Mouse (Mus musculus): Measurements from ENCODE around the gene Gtf2i. TPM values are rescaled to one million over a fixed set of nuclear protein-coding genes. Genes with fewer than 3 reads are reported as not detected.

The Gtf2i gene
- polyA plus RNA-seq, 1 experiment from 2014 or later, result 29.8 TPM

DNA sequence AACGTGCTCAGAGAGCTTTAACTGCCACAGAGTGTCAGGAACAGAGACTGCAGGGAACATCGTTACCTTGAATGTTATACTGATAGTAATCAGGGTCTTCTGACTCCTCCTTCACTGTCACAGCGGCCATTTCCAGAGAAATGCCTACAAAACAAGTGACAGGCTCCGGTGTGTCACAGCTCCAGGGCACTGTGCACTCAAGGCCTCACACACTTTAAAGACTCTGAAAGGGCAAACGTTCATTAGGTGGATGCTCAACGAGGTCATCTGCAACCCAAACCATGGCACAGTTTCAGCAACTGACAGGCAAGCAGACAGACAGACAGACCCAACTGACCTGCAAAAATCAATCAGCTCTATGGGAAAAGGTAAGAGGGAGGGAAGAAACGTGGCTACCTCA is 35.2 kb downstream of the Gtf2i start:
- no peak for ATAC-seq
- Histone ChIP-seq H3K4me2 (ENCODE audit: low read depth, low read length) (no peak overlapping the region), H3K36me3 (replicated peaks; ENCODE audit: insufficient read depth, low read length) (peaks cover 57% of the 10 kb centered on the region), H3K9me3 (ENCODE audit: low read length) (no peaks in the 10 kb centered on the region), H3K27ac (ENCODE audit: low read depth) (no peak overlapping the region), H3K27me3 (ENCODE audit: insufficient read depth, low read length) (no peaks in the 10 kb centered on the region), H3K4me1 (ENCODE audit: insufficient read depth) (no peaks in the 10 kb centered on the region), H3K4me3 (ENCODE audit: low read depth, low read length) (no peak overlapping the region), H3K9ac (replicated peaks) (no peak overlapping the region)
- 77% methylated on average over 7 of the region's 7 CpGs for WGBS (ENCODE audit: insufficient replicate concordance)
- no peak for DNase-seq
- TF ChIP-seq EP300 (IDR thresholded peaks at IDR 0.05; ENCODE audit: low read depth), result no peak
- TF ChIP-seq CTCF (IDR thresholded peaks at IDR 0.05; ENCODE audit: low read depth), result no peak

DNA sequence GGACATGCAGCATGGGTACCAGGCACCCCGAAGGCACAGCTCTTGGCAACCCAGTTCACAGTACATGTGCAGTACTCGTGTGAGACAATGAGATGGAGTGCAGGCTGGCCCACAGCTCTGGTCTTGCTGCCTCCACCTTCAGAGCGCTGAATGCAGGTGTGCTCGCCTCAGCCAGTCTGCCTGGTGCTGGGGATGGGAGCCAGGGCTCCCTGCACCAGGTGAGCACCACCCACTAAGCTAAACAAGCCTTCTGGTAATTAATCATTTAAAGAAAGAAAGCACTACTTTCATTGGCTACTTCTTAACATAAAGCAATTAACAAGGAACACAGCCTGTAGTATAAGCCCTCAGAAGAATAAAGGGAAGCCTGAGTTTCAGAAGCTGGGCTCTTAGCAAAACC is 37.5 kb downstream of the Gtf2i start:
- Histone ChIP-seq H3K27ac (ENCODE audit: low read depth) (no peak overlapping the region), H3K9ac (replicated peaks) (no peak overlapping the region), H3K4me1 (ENCODE audit: insufficient read depth) (no peaks in the 10 kb centered on the region), H3K36me3 (replicated peaks; ENCODE audit: insufficient read depth, low read length) (peaks cover 64% of the 10 kb centered on the region), H3K4me2 (ENCODE audit: low read depth, low read length) (no peak overlapping the region), H3K9me3 (ENCODE audit: low read length) (no peaks in the 10 kb centered on the region), H3K27me3 (ENCODE audit: insufficient read depth, low read length) (no peaks in the 10 kb centered on the region), H3K4me3 (ENCODE audit: low read depth, low read length) (no peak overlapping the region)
- DNase-seq, result no peak
- TF ChIP-seq CTCF (IDR thresholded peaks at IDR 0.05; ENCODE audit: low read depth), result no peak
- no peak for TF ChIP-seq EP300 (IDR thresholded peaks at IDR 0.05; ENCODE audit: low read depth)
- 84% methylated on average over 4 of the region's 4 CpGs for WGBS (ENCODE audit: insufficient replicate concordance)
- ATAC-seq, result no peak

DNA sequence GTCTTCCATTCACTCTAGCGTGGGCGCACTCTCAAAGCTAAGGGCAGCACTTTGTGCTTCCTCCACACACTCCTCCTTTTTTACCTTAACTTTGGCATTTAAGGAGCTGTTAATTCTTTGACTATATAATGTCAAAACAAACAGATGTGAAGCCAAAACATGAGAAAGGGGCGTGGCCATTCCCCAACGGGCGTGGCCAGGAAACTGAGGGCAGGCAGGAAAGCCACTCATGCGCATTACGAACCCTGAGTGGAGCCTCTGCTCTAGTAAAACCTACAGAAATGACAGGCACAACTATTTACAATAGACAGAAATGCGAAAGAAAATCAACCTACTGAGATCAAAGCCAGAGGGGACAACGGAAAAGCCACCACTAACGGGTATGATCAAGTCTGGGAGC is 39.0 kb downstream of the Gtf2i start:
- no peaks in the 10 kb centered on the region for H3K9me3 ChIP-seq (ENCODE audit: low read length)
- ATAC-seq (no peak), DNase-seq (no peak)
- WGBS (ENCODE audit: insufficient replicate concordance), result 75% methylated on average over 10 of the region's 10 CpGs
- no peaks in the 10 kb centered on the region for H3K27me3 ChIP-seq (ENCODE audit: insufficient read depth, low read length)
- H3K36me3 ChIP-seq (replicated peaks; ENCODE audit: insufficient read depth, low read length), result peaks cover 69% of the 10 kb centered on the region
- H3K4me1 ChIP-seq (ENCODE audit: insufficient read depth), result no peaks in the 10 kb centered on the region
- no peak overlapping the region for H3K4me2 ChIP-seq (ENCODE audit: low read depth, low read length)
- TF ChIP-seq EP300 (IDR thresholded peaks at IDR 0.05; ENCODE audit: low read depth) (no peak), CTCF (IDR thresholded peaks at IDR 0.05; ENCODE audit: low read depth) (no peak)
- no peak overlapping the region for H3K27ac ChIP-seq (ENCODE audit: low read depth)
- H3K9ac ChIP-seq (replicated peaks), result no peak overlapping the region
- H3K4me3 ChIP-seq (ENCODE audit: low read depth, low read length), result no peak overlapping the region

DNA sequence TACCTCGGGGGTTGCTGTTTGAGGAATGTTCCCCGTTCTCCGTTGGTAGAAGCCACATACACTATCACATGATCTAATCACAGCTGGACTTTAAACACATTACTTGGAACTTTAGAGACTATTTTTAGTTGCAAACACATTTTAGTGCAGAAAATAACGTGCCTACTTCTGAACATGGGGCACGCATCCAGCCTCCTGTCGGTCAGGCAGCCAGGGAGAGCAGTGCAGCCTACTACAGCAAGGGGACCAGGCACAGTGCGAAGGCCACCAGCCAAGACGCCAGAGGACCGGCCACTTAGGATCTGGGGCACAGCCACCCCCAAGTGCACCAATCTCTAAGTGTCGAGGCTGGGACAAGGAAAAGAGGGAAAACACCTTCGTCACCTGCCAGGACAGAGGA is 39.5 kb downstream of the Gtf2i start:
- no peaks in the 10 kb centered on the region for H3K4me1 ChIP-seq (ENCODE audit: insufficient read depth)
- no peaks in the 10 kb centered on the region for H3K9me3 ChIP-seq (ENCODE audit: low read length)
- no peak overlapping the region for H3K4me3 ChIP-seq (ENCODE audit: low read depth, low read length)
- no peak overlapping the region for H3K9ac ChIP-seq (replicated peaks)
- H3K4me2 ChIP-seq (ENCODE audit: low read depth, low read length), result no peak overlapping the region
- 68% methylated on average over 11 of the region's 11 CpGs for WGBS (ENCODE audit: insufficient replicate concordance)
- TF ChIP-seq EP300 (IDR thresholded peaks at IDR 0.05; ENCODE audit: low read depth) (no peak), CTCF (IDR thresholded peaks at IDR 0.05; ENCODE audit: low read depth) (no peak)
- peaks cover 72% of the 10 kb centered on the region for H3K36me3 ChIP-seq (replicated peaks; ENCODE audit: insufficient read depth, low read length)
- no peaks in the 10 kb centered on the region for H3K27me3 ChIP-seq (ENCODE audit: insufficient read depth, low read length)
- ATAC-seq (no peak), DNase-seq (no peak)
- H3K27ac ChIP-seq (ENCODE audit: low read depth), result no peak overlapping the region

DNA sequence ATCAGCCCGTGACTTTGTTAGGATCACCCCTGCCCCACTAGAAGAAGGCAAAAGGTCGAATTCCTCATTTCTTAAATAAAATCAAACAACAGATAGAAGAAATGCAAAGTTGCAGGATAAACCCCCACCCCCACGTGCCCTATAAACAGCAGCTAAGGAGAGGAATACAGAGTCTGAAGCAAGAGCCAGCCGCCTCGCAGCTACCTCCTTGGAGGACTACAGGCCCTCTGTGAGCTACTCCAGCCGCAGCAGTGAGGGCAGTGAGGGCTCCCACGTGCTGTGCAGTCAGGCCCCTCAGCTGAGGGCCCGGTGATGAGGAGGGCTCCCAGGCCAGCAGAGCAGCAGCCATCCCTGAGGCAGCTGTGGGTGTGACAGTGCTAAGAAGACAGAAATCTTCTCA is 40.8 kb downstream of the Gtf2i start:
- no peaks in the 10 kb centered on the region for H3K9me3 ChIP-seq (ENCODE audit: low read length)
- WGBS (ENCODE audit: insufficient replicate concordance), result 80% methylated on average over 8 of the region's 8 CpGs
- no peak overlapping the region for H3K4me3 ChIP-seq (ENCODE audit: low read depth, low read length)
- TF ChIP-seq EP300 (IDR thresholded peaks at IDR 0.05; ENCODE audit: low read depth) (no peak), CTCF (IDR thresholded peaks at IDR 0.05; ENCODE audit: low read depth) (no peak)
- H3K4me2 ChIP-seq (ENCODE audit: low read depth, low read length), result no peak overlapping the region
- H3K27ac ChIP-seq (ENCODE audit: low read depth), result no peak overlapping the region
- no peak for ATAC-seq
- H3K36me3 ChIP-seq (replicated peaks; ENCODE audit: insufficient read depth, low read length), result peaks cover 66% of the 10 kb centered on the region
- no peaks in the 10 kb centered on the region for H3K4me1 ChIP-seq (ENCODE audit: insufficient read depth)
- no peak for DNase-seq
- no peak overlapping the region for H3K9ac ChIP-seq (replicated peaks)
- no peaks in the 10 kb centered on the region for H3K27me3 ChIP-seq (ENCODE audit: insufficient read depth, low read length)

DNA sequence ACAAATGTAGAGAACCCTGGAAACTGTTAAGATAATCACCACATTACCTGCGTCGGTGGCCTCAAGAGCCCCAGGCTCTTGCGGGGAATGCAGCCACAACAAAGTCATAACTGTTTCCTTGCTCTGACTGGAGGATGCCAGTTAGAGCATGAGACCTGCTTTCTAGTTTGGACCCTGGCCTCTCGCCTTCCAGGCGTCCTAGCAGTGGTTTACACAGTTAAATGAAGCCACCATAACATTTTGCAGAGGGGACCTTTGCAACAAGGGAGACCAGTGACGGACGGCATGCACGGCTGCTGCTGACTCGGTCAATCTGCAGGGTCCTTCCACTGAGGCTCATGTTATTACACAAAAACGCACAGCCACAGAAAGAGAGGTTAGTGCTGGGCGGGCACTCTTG is 41.8 kb downstream of the Gtf2i start:
- Histone ChIP-seq H3K27ac (ENCODE audit: low read depth) (no peak overlapping the region), H3K9me3 (ENCODE audit: low read length) (no peaks in the 10 kb centered on the region), H3K27me3 (ENCODE audit: insufficient read depth, low read length) (no peaks in the 10 kb centered on the region), H3K9ac (replicated peaks) (no peak overlapping the region), H3K4me1 (ENCODE audit: insufficient read depth) (no peaks in the 10 kb centered on the region), H3K4me2 (ENCODE audit: low read depth, low read length) (no peak overlapping the region), H3K36me3 (replicated peaks; ENCODE audit: insufficient read depth, low read length) (peaks cover 66% of the 10 kb centered on the region), H3K4me3 (ENCODE audit: low read depth, low read length) (no peak overlapping the region)
- WGBS (ENCODE audit: insufficient replicate concordance), result 82% methylated on average over 11 of the region's 11 CpGs
- TF ChIP-seq CTCF (IDR thresholded peaks at IDR 0.05; ENCODE audit: low read depth) (no peak), EP300 (IDR thresholded peaks at IDR 0.05; ENCODE audit: low read depth) (no peak)
- ATAC-seq (no peak), DNase-seq (no peak)

DNA sequence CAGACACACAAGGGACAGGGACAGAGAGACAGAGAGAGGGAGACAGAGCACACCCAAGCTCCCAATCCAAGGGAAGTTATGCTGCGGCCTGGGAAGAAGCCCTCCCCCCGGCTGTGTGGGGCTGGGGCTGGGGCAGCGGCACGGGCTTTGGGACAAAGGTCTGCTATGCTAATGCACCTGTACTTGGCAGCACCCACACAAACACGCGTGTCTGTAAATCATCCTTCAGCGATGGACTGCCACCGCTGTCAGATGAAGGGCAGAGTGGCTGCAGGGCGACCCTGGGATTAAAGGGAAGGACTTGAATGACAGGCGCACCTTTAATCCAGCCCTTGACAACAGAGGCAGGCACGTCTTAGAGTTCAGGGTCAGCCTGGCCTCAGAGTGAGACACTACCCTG is 43.1 kb downstream of the Gtf2i start:
- Histone ChIP-seq H3K27ac (ENCODE audit: low read depth) (no peak overlapping the region), H3K27me3 (ENCODE audit: insufficient read depth, low read length) (no peaks in the 10 kb centered on the region), H3K9me3 (ENCODE audit: low read length) (no peaks in the 10 kb centered on the region), H3K4me2 (ENCODE audit: low read depth, low read length) (no peak overlapping the region), H3K4me3 (ENCODE audit: low read depth, low read length) (no peak overlapping the region), H3K9ac (replicated peaks) (no peak overlapping the region), H3K4me1 (ENCODE audit: insufficient read depth) (no peaks in the 10 kb centered on the region), H3K36me3 (replicated peaks; ENCODE audit: insufficient read depth, low read length) (peaks cover 57% of the 10 kb centered on the region)
- TF ChIP-seq CTCF (IDR thresholded peaks at IDR 0.05; ENCODE audit: low read depth) (no peak), EP300 (IDR thresholded peaks at IDR 0.05; ENCODE audit: low read depth) (no peak)
- WGBS (ENCODE audit: insufficient replicate concordance), result 88% methylated on average over 11 of the region's 11 CpGs
- DNase-seq, result no peak
- ATAC-seq, result no peak
